Mouse (Mus musculus): ENCODE data around the gene Nppc. TPM values are rescaled to one million over a fixed set of nuclear protein-coding genes. Genes with fewer than 3 reads are reported as not detected.

Gene Nppc
- polyA plus RNA-seq, 1 experiment from 2014 or later: 0.90 TPM

GRCm38 (mm10) chr1:86696948-86697347 lies 26.6 kb upstream of the Nppc start:
- Histone ChIP-seq H3K27me3 (ENCODE audit: poor library complexity, severe bottlenecking) (no peaks in the 10 kb centered on the region), H3K4me1 (no peaks in the 10 kb centered on the region), H3K9me3 (no peaks in the 10 kb centered on the region), H3K27ac (no peak overlapping the region), H3K4me3 (no peak overlapping the region), H3K36me3 (replicated peaks) (no peaks in the 10 kb centered on the region)
- DNase-seq (ENCODE audit: extremely low spot score, low spot score): no peak
- WGBS: 51% methylated on average over 7 of the region's 7 CpGs

- H3K4me3 ChIP-seq: no peak overlapping the region
- H3K27me3 ChIP-seq (ENCODE audit: poor library complexity, severe bottlenecking): no peaks in the 10 kb centered on the region
- H3K36me3 ChIP-seq (replicated peaks): no peaks in the 10 kb centered on the region
- H3K4me1 ChIP-seq: no peaks in the 10 kb centered on the region
- DNase-seq (ENCODE audit: extremely low spot score, low spot score): no peak
- WGBS: 72% methylated on average over 5 of the region's 5 CpGs
- no peaks in the 10 kb centered on the region for H3K9me3 ChIP-seq
- no peak overlapping the region for H3K27ac ChIP-seq
Measured at GRCm38 (mm10) chr1:86691027-86691426, 20.7 kb upstream of the Nppc start.

DNA sequence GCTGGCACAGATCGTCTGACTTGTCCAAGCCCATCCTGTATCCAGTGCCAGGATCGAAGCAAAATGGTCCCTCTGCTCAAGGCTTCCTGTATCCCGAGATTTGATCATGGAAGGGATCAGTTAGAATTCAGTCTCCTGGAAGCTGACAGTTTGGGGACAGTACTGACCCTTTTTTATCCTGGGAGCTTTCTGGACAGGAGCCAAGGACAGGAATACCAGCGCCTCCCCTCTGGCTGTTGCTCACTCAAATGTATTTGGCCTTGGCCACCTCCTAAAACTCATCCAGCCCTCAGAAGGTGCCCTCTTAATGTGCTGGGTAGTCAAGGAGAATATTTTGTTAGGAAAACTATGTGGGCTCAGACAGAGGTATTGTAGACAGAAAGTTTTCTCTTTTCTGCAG lies 16.9 kb upstream of the Nppc start:
- no peaks in the 10 kb centered on the region for H3K36me3 ChIP-seq (replicated peaks)
- H3K4me3 ChIP-seq: no peak overlapping the region
- no peaks in the 10 kb centered on the region for H3K4me1 ChIP-seq
- WGBS: 92% methylated on average over 4 of the region's 4 CpGs
- no peak overlapping the region for H3K27ac ChIP-seq
- no peaks in the 10 kb centered on the region for H3K9me3 ChIP-seq
- no peak for DNase-seq (ENCODE audit: extremely low spot score, low spot score)
- H3K27me3 ChIP-seq (ENCODE audit: poor library complexity, severe bottlenecking): no peaks in the 10 kb centered on the region

DNA sequence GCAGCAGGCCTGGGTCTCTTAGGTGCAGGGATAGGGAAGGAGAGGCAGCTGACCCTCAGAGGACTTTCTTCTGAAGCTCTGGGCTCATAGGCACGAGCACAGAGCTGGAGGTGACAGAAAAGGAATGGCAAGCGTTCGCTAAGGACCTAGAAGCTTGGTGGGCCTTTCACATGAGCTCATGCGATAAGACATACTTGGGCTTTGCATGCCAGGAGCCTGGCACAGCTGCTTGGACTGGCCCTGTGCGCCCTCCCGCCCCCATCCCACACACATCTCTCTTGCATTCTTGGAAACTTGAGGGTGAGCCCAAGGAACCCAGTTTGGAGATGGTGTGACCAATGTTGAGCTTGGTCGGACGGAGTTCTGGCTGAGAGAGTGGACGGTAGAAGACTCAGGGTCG lies 8.3 kb upstream of the Nppc start:
- DNase-seq (ENCODE audit: extremely low spot score, low spot score): no peak
- Histone ChIP-seq H3K4me3 (no peak overlapping the region), H3K36me3 (replicated peaks) (no peaks in the 10 kb centered on the region), H3K27me3 (ENCODE audit: poor library complexity, severe bottlenecking) (peaks cover 9% of the 10 kb centered on the region; the same call in 1 of the 2 replicates), H3K9me3 (no peaks in the 10 kb centered on the region), H3K4me1 (peaks cover 4% of the 10 kb centered on the region), H3K27ac (no peak overlapping the region)
- WGBS: 83% methylated on average over 10 of the region's 10 CpGs

- Histone ChIP-seq H3K27me3 (ENCODE audit: poor library complexity, severe bottlenecking) (peaks cover 14% of the 10 kb centered on the region), H3K4me1 (peaks cover 4% of the 10 kb centered on the region), H3K4me3 (no peak overlapping the region), H3K9me3 (no peaks in the 10 kb centered on the region), H3K27ac (no peak overlapping the region), H3K36me3 (replicated peaks) (no peaks in the 10 kb centered on the region)
- 90% methylated on average over 3 of the region's 3 CpGs for WGBS
- DNase-seq (ENCODE audit: extremely low spot score, low spot score): no peak
Measured at GRCm38 (mm10) chr1:86677624-86678023, 7.3 kb upstream of the Nppc start.

DNA sequence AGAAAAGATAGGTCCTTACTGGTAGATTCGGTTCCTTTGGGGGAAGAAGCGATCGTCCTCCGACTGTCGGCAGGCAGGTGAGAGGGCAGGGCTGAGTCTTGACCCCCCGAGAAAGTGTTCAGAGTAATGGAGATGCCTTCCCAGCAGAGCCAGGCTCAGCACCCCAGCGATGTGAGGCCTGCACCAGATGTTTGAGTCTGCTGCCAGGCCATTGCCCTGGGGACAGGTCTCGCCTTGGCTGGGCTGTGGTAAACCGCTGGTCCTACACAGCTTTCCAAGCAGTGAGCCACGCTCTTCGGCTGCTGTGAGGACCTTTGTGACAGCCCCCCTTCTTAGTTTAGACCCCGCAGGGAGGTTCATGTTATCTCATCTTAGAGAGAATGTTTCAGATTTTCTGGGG lies 4.8 kb upstream of the Nppc start:
- Histone ChIP-seq H3K4me1 (peaks cover 10% of the 10 kb centered on the region), H3K27me3 (ENCODE audit: poor library complexity, severe bottlenecking) (peaks cover 39% of the 10 kb centered on the region), H3K9me3 (no peaks in the 10 kb centered on the region), H3K27ac (no peak overlapping the region), H3K4me3 (no peak overlapping the region), H3K36me3 (replicated peaks) (no peaks in the 10 kb centered on the region)
- WGBS: 92% methylated on average over 12 of the region's 12 CpGs
- DNase-seq (ENCODE audit: extremely low spot score, low spot score): no peak

DNA sequence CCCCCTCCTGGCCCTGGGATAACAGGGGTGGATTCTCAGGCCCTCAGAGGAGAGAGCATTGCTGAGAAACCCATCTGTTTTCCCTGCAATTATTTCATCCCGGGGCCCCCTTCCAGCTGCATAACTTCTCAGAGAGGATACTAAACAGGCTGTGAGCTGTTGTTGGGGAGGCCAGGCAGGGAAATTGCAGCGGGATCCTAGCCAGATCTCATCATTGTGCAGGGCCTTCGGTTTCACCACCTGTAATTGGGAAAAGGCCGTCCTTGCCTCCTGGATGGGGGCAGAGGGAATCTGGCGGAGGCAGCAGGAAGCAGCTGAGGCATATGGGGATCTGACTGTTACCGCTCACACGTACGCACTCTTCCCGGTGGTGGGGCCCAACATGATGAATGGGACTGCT lies 4.0 kb upstream of the Nppc start:
- Histone ChIP-seq H3K27ac (no peak overlapping the region), H3K4me1 (peaks cover 17% of the 10 kb centered on the region), H3K4me3 (no peak overlapping the region), H3K27me3 (ENCODE audit: poor library complexity, severe bottlenecking) (peaks cover 47% of the 10 kb centered on the region), H3K36me3 (replicated peaks) (no peaks in the 10 kb centered on the region), H3K9me3 (no peaks in the 10 kb centered on the region)
- DNase-seq (ENCODE audit: extremely low spot score, low spot score): no peak
- 83% methylated on average over 9 of the region's 9 CpGs for WGBS

- Histone ChIP-seq H3K4me1 (peaks cover 17% of the 10 kb centered on the region), H3K4me3 (peak overlapping the region; percentile 62), H3K27me3 (ENCODE audit: poor library complexity, severe bottlenecking) (peaks cover 74% of the 10 kb centered on the region), H3K27ac (peak overlapping the region; percentile 79), H3K36me3 (replicated peaks) (no peaks in the 10 kb centered on the region), H3K9me3 (no peaks in the 10 kb centered on the region)
- 1% methylated on average over 44 of the region's 44 CpGs for WGBS
- peak; percentile 74 for DNase-seq (ENCODE audit: extremely low spot score, low spot score)
Measured at GRCm38 (mm10) chr1:86669552-86670273, 658 bp downstream of the Nppc start.

- Histone ChIP-seq H3K4me1 (peaks cover 6% of the 10 kb centered on the region), H3K27me3 (ENCODE audit: poor library complexity, severe bottlenecking) (peaks cover 34% of the 10 kb centered on the region), H3K27ac (no peak overlapping the region), H3K36me3 (replicated peaks) (no peaks in the 10 kb centered on the region), H3K4me3 (no peak overlapping the region), H3K9me3 (no peaks in the 10 kb centered on the region)
- WGBS: 74% methylated on average over 2 of the region's 2 CpGs
- no peak for DNase-seq (ENCODE audit: extremely low spot score, low spot score)
Measured at GRCm38 (mm10) chr1:86665091-86665490, 5.3 kb downstream of the Nppc start.

GRCm38 (mm10) chr1:86657071-86657470 lies 13.3 kb downstream of the Nppc start:
- no peaks in the 10 kb centered on the region for H3K27me3 ChIP-seq (ENCODE audit: poor library complexity, severe bottlenecking)

DNA sequence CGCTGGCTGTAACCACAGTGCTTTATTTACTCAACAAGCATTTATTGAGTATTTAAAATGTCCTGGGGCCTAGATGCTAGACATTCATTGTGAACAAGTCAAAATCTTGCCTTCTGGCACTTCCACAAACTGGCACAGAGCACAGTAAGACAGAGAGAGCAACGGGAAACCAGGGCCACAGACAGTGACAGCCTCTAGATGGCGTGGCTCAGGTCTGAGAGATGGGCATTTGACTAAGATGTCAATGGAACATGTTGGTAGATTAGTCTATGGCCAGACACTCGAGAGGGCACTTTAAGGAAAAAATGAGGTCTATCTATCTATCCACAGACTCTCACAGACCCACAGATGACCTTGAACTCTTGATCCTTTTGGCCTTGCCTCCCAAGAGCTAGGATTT lies 17.7 kb downstream of the Nppc start:
- H3K9me3 ChIP-seq: no peaks in the 10 kb centered on the region
- WGBS: 63% methylated on average over 4 of the region's 4 CpGs
- H3K27ac ChIP-seq: no peak overlapping the region
- no peaks in the 10 kb centered on the region for H3K27me3 ChIP-seq (ENCODE audit: poor library complexity, severe bottlenecking)
- H3K4me1 ChIP-seq: peaks cover 5% of the 10 kb centered on the region; the same call in 1 of the 2 replicates
- H3K36me3 ChIP-seq (replicated peaks): no peaks in the 10 kb centered on the region
- H3K4me3 ChIP-seq: no peak overlapping the region
- DNase-seq (ENCODE audit: extremely low spot score, low spot score): no peak

More at GRCm38 (mm10) chr1:86657071-86657470, 13.3 kb downstream of the Nppc start:
- Histone ChIP-seq H3K4me3 (no peak overlapping the region), H3K9me3 (no peaks in the 10 kb centered on the region), H3K4me1 (peaks cover 5% of the 10 kb centered on the region; the same call in 1 of the 2 replicates), H3K27ac (no peak overlapping the region), H3K36me3 (replicated peaks) (no peaks in the 10 kb centered on the region)
- DNase-seq (ENCODE audit: extremely low spot score, low spot score): no peak
- 87% methylated on average over 5 of the region's 5 CpGs for WGBS

DNA sequence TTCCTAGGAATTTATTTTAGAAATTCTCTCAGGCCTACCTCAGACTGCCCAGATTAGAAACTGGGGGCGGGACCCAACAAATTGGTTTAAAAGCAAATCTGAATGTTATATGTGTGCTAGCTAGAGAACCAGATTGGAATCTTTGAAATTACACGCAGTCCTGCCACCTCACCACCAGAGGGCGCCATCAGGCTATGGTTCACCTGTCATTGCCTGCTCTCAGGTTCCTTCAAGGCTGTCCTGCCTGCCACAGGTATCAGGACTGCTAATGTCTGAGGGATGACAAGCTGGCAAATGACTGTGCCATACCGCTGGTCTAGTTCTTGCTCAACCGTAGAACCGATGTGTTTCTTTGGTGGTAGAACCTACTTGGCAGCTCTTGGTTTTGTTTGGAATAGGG lies 20.1 kb downstream of the Nppc start:
- Histone ChIP-seq H3K9me3 (no peaks in the 10 kb centered on the region), H3K27me3 (ENCODE audit: poor library complexity, severe bottlenecking) (no peaks in the 10 kb centered on the region), H3K36me3 (replicated peaks) (no peaks in the 10 kb centered on the region), H3K4me3 (no peak overlapping the region), H3K27ac (no peak overlapping the region), H3K4me1 (peaks cover 5% of the 10 kb centered on the region; the same call in 1 of the 2 replicates)
- 15% methylated on average over 6 of the region's 6 CpGs for WGBS
- peak; percentile 71 for DNase-seq (ENCODE audit: extremely low spot score, low spot score)

- Histone ChIP-seq H3K36me3 (replicated peaks) (no peaks in the 10 kb centered on the region), H3K27ac (no peak overlapping the region), H3K4me1 (peaks cover 5% of the 10 kb centered on the region; the same call in 1 of the 2 replicates), H3K9me3 (no peaks in the 10 kb centered on the region), H3K27me3 (ENCODE audit: poor library complexity, severe bottlenecking) (no peaks in the 10 kb centered on the region), H3K4me3 (no peak overlapping the region)
- DNase-seq (ENCODE audit: extremely low spot score, low spot score): no peak
- 42% methylated on average over 2 of the region's 2 CpGs for WGBS
Measured at GRCm38 (mm10) chr1:86647517-86647916, 22.9 kb downstream of the Nppc start.

Data from forebrain, embryonic 10.5 days (tissue).